ENCODE assay signal across 1 mouse cellular context in the genomic region with DNA sequence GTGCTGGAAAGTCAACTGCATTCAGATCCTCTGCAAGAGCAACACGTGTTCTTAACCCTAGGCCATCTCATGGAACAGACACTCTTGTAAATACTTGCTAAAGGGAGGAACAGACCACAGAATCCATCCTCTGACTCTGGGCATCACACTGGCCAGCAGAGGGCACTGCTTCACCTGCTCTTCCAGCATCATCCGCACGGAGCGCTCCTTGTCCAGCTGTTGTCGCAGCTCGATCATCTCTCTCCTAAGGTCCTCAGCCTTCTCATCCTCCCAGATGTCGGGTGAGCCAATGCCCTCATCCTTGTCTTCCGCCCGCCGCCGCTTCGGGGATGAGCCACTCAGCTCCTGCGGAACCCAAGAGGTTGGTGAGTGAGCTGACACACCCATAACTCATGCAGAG.
TF ChIP-seq lines count a peak whose summit lies in the region.

No protein-coding gene starts in this region.

TF ChIP-seq in CH12.LX, 34 proteins besides CTCF, POLR2A, EP300 and RAD21 (continued from another document):
- TF ChIP-seq JUN (IDR thresholded peaks at IDR 0.05; ENCODE audit: insufficient read depth, low read depth, low read length): no peak
- TF ChIP-seq USF1 (IDR thresholded peaks at IDR 0.05; ENCODE audit: low read depth, low read length): no peak
- no peak for TF ChIP-seq BHLHE40 (IDR thresholded peaks at IDR 0.05; ENCODE audit: low read depth, low read length)
- no peak for TF ChIP-seq HCFC1 (IDR thresholded peaks at IDR 0.05; ENCODE audit: low read depth, low read length)
- TF ChIP-seq TCF12 (IDR thresholded peaks at IDR 0.05; ENCODE audit: low read depth, low read length): no peak
- TF ChIP-seq ZC3H11A (IDR thresholded peaks at IDR 0.05; ENCODE audit: low read depth, low read length): 0 out of 2 replicates have a peak, but pooled peaks have one; percentile 1
- peak; percentile 55; the same call in 1 of the 2 replicates for TF ChIP-seq MAX (IDR thresholded peaks at IDR 0.05; ENCODE audit: low read length)
- 0 out of 2 replicates have a peak, but pooled peaks have one; percentile 15 for TF ChIP-seq IRF4 (IDR thresholded peaks at IDR 0.05; ENCODE audit: low read depth, low read length)
- TF ChIP-seq ETS1 (conservative IDR thresholded peaks at IDR 0.05; ENCODE audit: low read depth, low read length): no peak
- no peak for TF ChIP-seq ZMIZ1 (IDR thresholded peaks at IDR 0.05; ENCODE audit: low read depth, low read length)
- no peak for TF ChIP-seq ELF1 (IDR thresholded peaks at IDR 0.05; ENCODE audit: low read depth, low read length)
- no peak for TF ChIP-seq CHD2 (IDR thresholded peaks at IDR 0.05; ENCODE audit: low read length)
- no peak for TF ChIP-seq POLR2AphosphoS2 (IDR thresholded peaks at IDR 0.05; ENCODE audit: low read depth, low read length)
- no peak for TF ChIP-seq SIN3A (IDR thresholded peaks at IDR 0.05; ENCODE audit: low read length)
- TF ChIP-seq MYC (IDR thresholded peaks at IDR 0.05; ENCODE audit: low read depth, low read length): no peak
- no peak for TF ChIP-seq MAZ (IDR thresholded peaks at IDR 0.05; ENCODE audit: low read depth, low read length)
- peak; percentile 85 for TF ChIP-seq SMC3 (IDR thresholded peaks at IDR 0.05; ENCODE audit: low read depth, low read length)
- TF ChIP-seq TBP (conservative IDR thresholded peaks at IDR 0.05; ENCODE audit: low read depth, low read length): no peak
- TF ChIP-seq USF2 (conservative IDR thresholded peaks at IDR 0.05; ENCODE audit: low read depth, low read length): no peak
- no peak for TF ChIP-seq JUND (conservative IDR thresholded peaks at IDR 0.05; ENCODE audit: low read depth, low read length)
- TF ChIP-seq E2F4 (IDR thresholded peaks at IDR 0.05; ENCODE audit: insufficient replicate concordance, low read depth, low read length): no peak
- no peak for TF ChIP-seq KAT2A (IDR thresholded peaks at IDR 0.05; ENCODE audit: insufficient replicate concordance, low read length)
- no peak for TF ChIP-seq GABPA (IDR thresholded peaks at IDR 0.05; ENCODE audit: insufficient replicate concordance, low read depth, low read length)
- no peak for TF ChIP-seq ZNF384 (IDR thresholded peaks at IDR 0.05; ENCODE audit: low read depth, low read length)
- TF ChIP-seq ZKSCAN1 (IDR thresholded peaks at IDR 0.05; ENCODE audit: borderline replicate concordance, low read depth, low read length): no peak
- TF ChIP-seq MXI1 (IDR thresholded peaks at IDR 0.05; ENCODE audit: low read depth, low read length): 0 out of 2 replicates have a peak, but pooled peaks have one; percentile 4
- TF ChIP-seq MAFK (IDR thresholded peaks at IDR 0.05; ENCODE audit: insufficient replicate concordance, low read length): no peak
- no peak for TF ChIP-seq MEF2A (IDR thresholded peaks at IDR 0.05; ENCODE audit: borderline replicate concordance, low read depth, low read length)
- TF ChIP-seq PAX5 (IDR thresholded peaks at IDR 0.05; ENCODE audit: low read length): no peak
